Mouse (Mus musculus) testis, adult 2 months (tissue): ENCODE measurements around the gene Sbds.

ENCODE experiments used
- CTCF ChIP-seq: fragments of 200-500 bp; IDR thresholded peaks from 2 replicates; pipeline ENCODE4 v1.5.1; 2012; ENCODE audit warnings: low read depth, mild to moderate bottlenecking, inconsistent platforms, low read length, moderate library complexity; ENCODE audit not compliant: control insufficient read depth, insufficient read depth, insufficient replicate concordance
- POLR2A ChIP-seq: fragments of 200-500 bp; IDR thresholded peaks from 2 replicates; pipeline ENCODE4 v1.6.1; 2012; ENCODE audit warnings: low read depth, mild to moderate bottlenecking, inconsistent platforms, low read length, moderate library complexity; ENCODE audit not compliant: control insufficient read depth

DNA sequence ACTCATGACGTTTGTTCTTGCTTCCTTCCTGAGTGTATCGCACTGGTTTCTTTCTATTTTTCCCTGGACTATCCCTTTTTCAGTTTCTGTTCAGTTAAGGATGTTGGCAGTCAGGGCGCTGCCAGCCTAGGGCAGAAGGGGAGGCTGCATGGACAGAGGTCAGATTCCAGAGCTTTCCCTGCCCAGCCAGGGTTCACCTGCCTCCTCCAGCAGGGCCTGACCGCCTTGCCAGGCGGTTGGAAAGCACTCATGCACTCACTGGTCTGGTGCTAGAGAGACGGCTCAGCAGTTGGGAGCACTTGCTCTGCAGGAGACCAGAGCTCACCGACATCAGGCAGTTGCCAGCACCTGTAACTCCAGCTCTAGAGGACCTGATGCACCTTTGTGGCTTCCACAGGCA, 16.1 kb downstream of the Sbds start:
- TF ChIP-seq CTCF = no peak
- TF ChIP-seq POLR2A = no peak
